Mouse (Mus musculus) bone marrow macrophage, adult 2 months (primary cell): Measurements from ENCODE around the gene Gm8362.
"Not testable (repeated sequence)": the region's sequence is repeated elsewhere in the genome, so short reads cannot be mapped to it uniquely, and the experiment has no call there.

Experiments
- CTCF ChIP-seq: IDR thresholded peaks from 2 replicates; pipeline ENCODE4 v1.5.1; 2012; ENCODE audit warnings: low read depth, mild to moderate bottlenecking, low read length, moderate library complexity
- POLR2A ChIP-seq: IDR thresholded peaks from 2 replicates; pipeline ENCODE4 v1.6.1; 2012; ENCODE audit warnings: mild to moderate bottlenecking, low read depth, low read length, borderline replicate concordance

GRCm38 (mm10) chr14:6720151-6720550 lies 54.1 kb downstream of the Gm8362 start, which contains the start of gene Gm8050:
- TF ChIP-seq CTCF, POLR2A: not testable (repeated sequence)
